Mouse (Mus musculus): Measurements from ENCODE around the gene Kcng3.

Kcng3 gene

DNA sequence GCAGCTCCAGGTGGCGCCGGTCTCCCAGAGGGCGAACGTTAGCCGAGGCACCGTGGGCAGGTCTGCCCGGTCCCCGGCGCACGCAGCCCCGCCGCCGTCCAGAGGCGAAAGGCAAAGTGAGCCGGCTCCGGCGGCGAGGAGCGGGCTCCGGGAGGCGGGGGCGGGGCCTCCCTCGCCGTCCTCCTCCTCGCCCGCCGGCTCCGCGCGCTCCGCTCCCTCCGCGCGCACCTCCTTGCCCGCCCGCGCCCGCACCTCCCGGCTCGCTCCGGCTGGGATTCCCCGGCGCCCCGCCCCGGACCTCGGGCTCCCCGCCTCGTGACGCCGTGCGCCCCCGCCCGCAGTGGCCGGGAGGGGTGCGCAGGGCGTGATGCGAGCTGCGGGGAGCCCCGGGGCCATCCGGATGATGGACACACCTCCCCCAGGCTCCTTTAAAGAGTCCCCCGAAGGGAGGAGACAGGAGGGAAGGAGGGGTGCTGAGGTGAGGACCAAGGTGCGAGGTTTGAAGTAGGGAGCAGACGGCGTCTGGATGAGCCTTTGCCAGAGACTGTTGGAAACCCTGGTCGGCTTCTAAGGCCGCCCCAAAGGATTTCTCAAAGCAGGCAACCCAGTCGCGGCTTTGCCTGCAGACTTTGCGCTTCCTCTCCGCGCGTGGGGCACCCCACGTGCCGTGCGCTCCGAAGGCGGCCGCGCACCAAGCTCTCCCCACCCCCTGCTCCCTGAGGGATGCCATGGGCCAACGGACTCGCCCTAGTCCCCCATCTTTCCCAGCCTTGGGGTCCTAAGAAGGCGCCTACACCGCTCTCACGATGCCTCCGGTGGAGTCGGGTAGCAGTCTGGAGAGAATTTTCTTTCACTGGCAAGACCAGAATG, at the start of gene Kcng3:
Kcng3 (minus strand) TSS at position 113 of the 870 bp plus-strand sequence.
- DNase-seq (ENCODE audit: low spot score) = no peak

DNA sequence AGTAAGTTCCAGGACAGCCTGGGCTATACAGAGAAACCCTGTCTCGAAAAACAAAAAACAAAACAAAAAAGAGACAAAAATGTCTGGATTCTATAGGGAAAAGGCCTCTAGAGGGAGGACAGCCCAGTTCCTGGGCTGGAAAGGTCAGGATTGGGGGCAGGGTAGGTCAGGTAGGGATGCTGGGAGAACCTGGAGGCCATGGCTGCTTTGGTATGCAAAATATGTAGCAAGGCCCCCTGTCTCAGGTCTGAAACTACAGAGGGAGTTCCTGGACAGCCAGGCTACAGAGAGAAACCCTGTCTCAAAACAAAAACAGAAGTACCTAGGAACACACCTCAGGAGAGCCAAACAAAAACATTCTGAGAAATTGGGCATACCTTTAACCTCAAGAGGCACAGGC, 45.7 kb upstream of the Kcng3 start:
- DNase-seq (ENCODE audit: low spot score) = no peak

DNA sequence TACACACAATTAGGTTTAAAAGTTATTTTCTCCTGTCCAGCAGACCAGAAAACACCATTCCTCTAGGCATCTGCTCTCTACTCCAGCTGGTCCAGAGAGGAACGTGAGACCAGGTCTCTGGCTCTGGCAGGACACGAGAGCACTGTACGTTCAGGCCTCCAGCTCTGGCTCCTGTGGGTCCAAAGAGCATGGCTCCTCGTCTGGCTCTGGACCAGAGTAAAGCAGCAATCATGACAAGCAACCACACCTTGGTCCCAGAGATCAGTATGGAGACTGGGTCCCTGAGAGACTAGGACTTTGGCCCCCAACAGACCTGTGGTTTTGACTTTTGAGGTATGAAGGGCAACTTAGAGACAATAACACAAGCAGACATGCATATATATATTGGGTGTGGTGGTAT, 41.0 kb upstream of the Kcng3 start:
- DNase-seq (ENCODE audit: low spot score) = no peak

DNA sequence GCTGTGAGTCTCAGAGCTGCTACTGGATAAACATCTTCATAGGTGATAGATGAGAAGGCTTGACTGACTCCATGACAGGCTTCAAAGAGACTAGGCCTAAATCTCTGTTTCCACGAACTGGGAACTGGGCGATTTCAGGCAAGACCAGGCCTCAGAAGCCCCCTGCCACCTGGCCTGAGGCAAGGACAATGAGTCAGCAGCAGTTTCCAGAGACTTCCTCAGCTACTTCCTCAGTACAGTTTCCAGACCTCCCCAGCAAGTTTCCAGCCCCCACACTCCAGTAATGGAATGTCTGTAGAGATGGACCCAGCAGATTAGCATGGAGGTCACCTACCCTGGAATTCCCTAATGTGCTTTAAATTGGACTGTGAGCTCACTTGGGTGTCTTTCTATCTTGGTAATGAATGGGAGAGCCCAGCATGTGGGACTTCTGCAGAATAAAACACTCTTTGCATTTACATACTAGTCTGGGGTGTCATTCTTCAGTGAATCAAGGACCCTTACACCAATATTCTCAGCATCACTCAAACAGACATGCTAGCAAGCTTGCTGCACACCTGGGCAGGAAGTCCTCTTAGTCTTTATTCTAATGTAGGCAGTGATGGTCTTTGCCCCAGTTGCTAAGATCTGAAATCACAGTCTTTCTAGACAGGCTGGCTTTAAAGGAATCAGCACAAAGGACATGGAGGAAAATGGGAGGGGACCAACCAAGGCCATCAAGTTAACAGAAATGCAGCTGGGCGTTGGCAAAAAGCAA, 36.4 kb upstream of the Kcng3 start:
- no peak for DNase-seq (ENCODE audit: low spot score)

DNA sequence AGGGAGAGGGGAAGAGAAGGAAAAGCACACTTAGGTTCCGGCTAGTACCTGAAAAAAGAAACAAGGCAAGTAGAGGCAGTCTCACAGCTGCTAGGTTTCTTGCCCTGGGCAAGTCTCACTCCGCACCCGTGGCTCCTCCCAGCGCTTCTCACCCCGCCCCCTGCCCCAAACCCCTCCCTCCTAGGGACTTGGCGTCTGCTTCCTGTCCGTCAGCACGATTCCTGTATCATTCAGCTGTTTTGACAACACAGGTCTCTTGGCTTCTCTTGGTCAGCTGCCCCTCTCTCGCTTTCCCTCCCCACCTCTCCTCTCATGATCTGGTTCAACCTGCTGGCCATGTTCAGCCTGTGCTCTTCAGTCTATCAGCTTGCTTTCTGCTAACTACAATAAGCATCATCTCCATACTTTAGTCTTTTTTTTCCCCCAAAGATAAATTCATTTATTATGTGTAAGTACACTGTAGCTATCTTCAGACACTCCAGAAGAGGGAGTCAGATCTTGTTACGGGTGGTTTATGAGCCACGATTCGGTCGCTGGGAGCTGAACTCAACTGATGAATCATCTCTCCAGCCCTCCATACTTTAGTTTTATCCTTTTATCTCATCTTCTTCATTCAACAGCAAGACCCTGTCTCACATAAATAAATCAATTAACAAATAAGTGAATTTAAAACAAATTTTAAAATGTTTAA, 35.0 kb upstream of the Kcng3 start:
- DNase-seq (ENCODE audit: low spot score) = no peak

DNA sequence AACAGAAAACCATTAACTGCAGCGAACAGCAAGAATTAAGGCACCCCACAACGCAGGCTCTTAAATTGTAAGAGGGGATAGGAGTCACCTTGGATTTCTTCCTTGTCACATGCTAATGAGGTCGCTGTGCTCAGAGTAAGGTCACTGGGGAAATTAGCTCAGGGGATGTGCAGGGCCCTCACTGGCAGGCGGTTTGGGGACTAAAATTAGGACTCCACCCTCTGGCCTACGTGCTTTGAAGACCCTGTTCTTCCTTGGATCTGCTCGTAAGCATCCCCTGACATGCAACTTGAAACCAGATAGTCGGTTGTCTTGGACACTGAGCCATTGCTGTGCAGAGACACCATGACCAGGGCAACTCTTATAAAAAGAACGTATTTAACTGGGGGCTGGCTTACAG, 33.1 kb upstream of the Kcng3 start:
- no peak for DNase-seq (ENCODE audit: low spot score)

DNA sequence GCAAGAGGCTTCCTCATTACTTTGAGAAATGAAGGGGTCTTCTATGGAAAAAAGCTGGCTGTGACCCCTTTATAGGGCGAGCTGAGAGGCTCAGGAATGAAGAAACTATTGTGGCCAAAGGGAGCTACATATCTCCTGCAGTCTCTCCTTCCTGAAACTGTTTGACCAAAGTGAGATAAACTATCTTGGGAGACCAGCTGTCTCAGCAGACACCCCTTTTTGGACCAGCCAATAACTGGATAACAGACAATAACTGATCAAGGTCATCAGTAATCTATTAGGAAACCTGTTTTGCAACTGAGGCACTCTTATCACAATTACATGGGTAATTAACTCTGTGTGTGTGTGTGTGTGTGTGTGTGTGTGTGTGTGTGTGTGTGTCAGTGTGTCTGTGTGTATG, 27.2 kb upstream of the Kcng3 start:
- no peak for DNase-seq (ENCODE audit: low spot score)

DNA sequence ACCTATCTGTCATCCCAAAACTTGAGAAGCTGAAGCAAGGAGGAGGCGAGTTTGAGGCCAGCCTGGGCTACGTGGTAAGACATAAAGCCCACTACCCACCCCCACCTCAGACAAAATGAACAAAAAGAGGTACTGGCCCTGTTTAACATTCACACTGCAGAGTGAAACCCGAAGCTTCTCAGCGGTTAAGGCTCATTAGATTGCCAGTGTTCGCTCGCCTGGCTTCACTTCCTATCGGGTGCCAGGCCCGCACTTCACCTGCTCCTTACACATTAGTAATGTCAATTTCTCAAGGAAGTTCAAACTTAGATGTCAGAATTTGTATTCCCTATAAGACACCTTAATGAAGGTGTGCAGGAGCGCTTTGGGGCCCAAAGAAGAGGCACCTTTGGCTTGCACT, 25.7 kb upstream of the Kcng3 start:
- DNase-seq (ENCODE audit: low spot score) = no peak

DNA sequence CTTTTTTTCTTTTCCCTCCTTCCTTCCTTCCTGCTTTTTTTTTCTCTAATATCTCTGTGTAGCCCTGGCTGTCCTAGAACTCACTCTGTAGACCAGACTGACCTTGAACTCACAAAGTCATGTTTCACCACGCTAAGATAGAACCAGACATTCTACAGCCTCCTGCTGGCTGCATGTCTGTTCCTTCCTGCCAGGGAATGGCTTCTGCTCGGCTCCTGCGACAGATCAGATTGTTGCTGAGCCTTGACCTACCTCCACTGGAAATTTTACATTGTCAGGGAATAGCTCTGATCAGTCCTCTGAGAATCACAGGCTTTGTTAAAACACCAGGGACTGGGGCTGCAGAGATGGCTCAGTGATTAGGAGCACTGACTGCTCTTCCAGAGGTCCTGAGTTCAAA, 24.0 kb upstream of the Kcng3 start:
- no peak for DNase-seq (ENCODE audit: low spot score)

DNA sequence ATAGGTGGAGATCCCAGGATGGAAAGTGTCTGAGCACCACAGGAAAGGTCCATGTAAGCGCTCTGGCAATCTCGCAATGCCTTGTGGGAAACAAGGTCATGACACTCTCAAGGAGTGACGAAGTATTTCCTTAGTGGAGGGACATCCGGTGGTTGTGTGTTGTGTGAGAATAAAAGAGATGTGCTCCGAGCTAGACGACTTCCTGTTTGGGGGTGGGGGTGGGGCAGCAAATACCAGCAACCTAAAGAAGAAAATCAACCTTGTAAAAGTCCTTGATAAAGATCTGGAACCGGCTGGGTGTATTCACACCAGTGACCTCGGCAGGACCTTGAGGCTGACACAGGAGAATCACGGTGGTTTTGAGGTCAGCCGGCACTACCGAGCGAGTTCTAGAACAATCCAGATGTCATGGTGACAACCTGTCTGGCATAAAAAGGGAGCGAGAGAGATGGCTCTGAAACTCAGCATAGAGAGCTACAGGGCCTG, 23.0 kb upstream of the Kcng3 start:
- DNase-seq (ENCODE audit: low spot score) = no peak

DNA sequence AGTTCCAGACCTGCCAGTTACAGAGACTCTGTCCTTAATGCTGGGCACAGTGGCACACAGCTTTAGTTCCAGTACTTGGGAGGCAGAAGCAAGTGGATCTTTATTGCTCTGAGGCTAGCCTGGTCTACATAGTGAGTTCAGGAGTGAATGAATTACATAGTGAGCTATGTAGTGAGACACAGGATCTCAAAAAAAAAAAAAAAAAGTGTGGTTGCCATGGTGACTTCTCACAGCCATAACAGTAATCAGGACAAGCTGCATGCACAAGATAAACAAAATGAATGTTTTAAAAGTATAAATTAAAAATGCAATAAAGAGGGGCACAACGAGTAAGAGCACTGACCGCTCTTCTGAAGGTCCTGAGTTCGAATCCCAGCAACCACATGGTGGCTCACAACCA, 21.9 kb upstream of the Kcng3 start:
- no peak for DNase-seq (ENCODE audit: low spot score)

DNA sequence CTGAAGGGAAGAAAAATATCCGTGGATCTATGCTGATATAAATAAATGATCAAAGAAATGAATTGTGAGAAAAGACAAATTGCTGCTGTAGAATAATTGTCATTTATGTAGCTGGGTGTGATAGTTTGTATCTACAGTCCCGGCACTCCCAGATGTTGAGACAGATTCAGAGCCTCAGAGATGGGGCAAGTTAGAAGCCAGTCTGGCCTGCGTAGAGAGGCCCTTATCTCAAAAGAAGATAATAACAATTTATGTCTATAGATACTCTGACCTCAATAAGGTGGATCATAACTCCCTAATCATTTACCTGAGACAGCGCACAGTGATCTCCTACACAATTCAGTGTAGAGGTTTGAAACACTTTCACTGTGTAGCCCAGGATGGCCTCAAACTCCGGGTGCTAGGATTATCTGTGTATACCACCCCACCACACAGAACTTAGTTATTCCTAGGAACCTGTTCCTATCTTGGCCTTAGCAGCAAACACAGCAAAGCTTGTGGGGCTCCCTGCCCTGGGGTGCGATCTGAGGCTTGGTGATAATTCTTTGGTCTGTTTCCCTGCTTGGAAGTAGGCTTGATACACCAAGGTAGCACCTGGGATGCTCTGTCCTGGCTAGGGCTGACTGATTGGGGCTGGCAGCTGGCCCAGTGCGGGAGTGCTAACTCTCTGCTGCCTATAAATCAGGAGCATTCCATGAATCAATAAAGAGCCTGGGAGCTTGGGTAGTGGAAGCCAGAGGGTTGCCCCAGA, 19.4 kb upstream of the Kcng3 start:
- no peak for DNase-seq (ENCODE audit: low spot score)

DNA sequence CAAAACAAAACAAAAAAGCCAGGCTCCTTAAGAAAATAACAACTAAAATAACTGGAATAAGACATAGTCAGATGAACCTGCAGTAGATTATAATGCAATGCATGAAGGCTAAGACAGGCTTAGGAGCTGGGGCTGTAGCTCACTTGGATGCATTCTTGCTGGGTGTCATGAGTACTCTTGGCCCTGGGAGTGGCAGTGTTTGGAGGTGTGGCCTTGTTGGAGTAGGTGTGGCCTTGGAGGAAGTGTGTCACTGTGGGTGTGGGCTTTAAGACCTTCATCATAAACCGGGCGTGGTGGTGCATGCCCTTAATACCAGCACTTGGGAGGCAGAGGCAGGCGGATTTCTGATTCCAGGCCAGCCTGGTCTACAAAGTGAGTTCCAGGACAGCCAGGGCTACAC, 18.3 kb upstream of the Kcng3 start:
- no peak for DNase-seq (ENCODE audit: low spot score)

DNA sequence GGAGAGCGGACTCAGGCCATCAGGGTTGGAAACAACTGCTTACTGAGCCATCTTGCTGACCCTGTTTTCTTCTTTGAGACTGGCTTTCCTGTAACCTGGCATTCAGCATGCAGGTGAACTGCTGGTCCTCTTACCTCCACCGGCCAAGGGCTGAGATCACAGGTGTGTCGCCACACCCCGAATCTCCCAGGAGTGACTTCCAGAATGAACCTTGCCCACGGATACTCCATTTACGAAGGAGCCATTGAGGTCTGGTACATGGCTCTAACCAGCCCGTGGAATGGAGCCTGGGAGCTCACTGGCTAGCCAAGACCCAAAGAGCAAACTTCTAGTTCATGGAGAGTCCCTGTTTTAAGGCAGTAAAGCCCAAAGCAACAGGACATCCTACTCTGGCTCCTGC, 15.7 kb upstream of the Kcng3 start:
- DNase-seq (ENCODE audit: low spot score) = no peak

DNA sequence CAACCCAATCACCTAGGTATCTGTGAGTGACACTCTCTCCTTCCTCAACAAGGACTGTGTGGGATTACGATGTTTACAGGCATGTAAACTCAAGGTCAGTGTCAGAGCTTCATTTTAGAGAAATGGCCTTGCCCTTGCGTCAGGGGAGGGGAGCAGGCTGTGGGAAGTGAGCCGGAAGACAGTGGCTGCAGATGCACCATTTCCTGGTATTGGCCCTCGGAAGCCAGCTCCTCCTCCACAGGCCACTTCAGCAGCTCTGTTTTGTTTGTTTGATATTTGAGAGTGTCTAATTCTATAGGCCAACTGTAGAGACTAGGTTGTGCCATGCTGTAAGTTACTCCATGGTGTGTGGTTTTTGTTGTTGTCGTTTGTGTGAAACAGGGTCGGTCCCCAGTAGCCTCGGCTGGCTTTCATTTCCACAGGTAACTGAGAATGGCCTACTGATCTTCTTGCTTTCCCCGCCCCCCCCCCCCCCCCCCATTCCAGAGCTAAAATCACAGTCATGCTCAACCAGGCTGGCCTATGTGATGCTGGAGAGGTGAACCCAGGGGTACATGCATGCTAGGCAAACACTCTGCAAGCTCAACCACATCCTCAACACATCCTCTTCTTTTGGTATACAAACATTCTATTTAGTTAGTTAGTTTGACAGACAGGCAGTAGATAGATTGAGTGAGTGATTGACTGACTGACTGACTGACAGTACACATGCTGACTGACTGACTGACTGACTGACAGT, 14.9 kb upstream of the Kcng3 start:
- DNase-seq (ENCODE audit: low spot score) = no peak

DNA sequence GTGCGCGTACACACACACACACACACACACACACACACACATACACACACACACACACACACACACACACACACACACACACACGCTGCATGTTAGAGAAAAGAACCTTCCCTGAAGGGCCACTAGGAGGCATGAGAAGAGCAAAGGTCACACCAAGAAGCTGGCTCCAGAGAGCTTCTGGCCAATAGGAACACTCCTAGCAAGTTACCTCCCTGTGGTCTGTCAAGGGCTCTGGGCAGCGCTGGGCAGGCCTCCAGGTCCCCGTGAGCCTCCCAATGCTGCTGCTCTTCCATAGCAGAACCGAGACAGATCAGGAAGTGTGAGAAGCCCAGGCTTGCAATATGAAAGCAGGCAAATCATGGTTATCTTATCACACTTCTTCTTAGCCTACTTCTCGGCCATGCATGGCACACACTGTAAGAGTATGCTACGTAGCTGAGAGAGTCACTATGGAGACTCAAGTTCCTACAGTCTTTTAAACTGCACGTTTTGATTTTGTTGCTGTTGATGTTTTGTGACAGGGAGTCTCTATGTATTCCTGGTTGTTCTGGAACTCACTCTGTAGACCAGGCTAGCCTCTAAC, 13.6 kb upstream of the Kcng3 start:
- DNase-seq (ENCODE audit: low spot score) = no peak

DNA sequence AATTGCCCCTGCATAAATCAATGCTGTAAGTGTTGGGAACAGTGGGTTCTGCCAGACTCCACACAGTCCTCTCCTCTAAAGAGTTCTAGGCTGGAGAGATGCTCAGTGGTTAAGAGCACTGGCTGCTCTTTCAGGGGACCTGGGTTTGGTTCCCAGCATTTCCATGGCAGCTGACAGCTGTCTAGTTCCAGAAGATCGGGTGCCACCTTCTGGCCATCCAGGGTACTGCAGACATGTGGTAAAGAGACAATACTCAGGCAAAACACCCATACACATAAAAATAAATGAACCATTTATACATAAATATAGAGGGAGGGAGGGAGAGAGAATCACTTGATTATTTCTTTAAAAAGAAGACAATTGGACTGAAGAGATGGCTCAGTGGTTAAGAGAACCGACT, 5.7 kb upstream of the Kcng3 start:
- no peak for DNase-seq (ENCODE audit: low spot score)

DNA sequence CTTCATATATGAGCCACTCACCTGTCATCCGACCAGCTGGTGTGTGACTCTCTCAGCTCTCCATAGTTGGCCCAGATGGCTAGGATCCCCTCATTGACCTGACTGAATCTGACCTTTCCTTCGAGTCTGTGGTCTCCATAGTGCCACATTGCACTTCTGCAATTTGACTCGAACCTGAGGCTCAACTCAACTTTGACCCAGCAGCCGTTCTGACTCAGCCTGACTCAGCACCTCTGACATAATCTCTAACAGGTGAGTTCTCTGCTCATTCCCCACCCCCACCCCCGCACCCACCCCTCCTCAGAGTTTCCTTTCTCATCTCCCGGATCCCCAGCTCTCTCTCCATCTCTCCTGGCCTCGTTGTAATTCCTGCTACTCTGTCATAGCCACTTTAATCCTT, 4.7 kb upstream of the Kcng3 start:
- DNase-seq (ENCODE audit: low spot score) = no peak

DNA sequence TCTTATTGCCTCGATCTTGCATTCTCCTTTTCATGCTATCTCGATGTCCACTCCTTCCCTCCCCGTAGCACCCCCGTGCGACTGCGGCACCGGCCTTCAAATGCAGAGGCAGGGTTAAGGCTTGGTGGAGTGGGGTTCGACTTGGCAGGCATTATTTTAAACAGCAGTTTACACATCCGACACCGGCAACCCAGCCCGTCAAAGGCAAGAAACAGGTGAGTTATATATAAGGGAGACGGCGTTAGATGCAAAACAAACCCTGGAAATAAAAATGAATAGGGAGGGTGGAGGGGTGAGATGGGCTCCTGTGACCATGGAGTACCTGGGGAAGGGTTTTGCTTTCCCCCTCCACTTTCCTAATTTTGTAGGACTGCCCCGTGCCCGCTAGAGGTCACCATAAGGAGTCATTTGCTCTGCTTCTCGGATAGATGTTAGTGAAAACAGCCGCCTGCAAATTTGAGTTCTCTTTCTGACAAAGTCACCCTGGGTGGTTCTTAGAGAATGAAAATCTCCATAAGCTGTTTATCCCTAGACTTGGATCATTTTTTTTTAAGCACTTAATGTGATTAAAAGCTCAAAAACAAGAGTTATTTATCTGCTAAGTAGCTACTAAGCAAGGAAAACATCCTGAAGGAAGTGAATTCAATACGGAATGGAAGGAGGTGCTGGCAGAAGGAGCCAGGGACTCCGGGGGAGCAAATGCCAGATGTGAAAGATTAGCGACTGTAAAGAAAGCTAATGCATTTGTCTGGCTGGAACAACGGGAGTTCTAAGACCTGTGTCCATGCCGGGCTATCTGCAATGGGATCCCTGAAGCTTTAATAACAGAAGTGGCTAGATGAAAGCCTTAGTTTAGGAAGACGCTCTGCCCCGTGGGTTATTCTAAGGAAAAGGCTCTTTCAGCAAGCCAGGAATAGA, 1.2 kb upstream of the Kcng3 start:
- DNase-seq (ENCODE audit: low spot score) = peak; percentile 66
